Mouse (Mus musculus): Measurements from ENCODE around the gene Tph2. TPM values are rescaled to one million over a fixed set of nuclear protein-coding genes. Genes with fewer than 3 reads are reported as not detected.

Gene Tph2
- polyA plus RNA-seq, 1 experiment from 2014 or later = 8.8 TPM

GRCm38 (mm10) chr10:115125550-115125949, 59.3 kb downstream of the Tph2 start:
- no peak for ATAC-seq (ENCODE audit: low FRiP score, low read depth)

GRCm38 (mm10) chr10:115125027-115125426, 59.8 kb downstream of the Tph2 start:
- Histone ChIP-seq H3K4me3 (no peak overlapping the region), H3K27ac (replicated peaks) (no peak overlapping the region), H3K4me1 (replicated peaks) (peaks cover 3% of the 10 kb centered on the region; the same call in 1 of the 2 replicates), H3K4me2 (no peak overlapping the region), H3K9me3 (no peaks in the 10 kb centered on the region), H3K36me3 (no peaks in the 10 kb centered on the region), H3K27me3 (no peaks in the 10 kb centered on the region), H3K9ac (no peak overlapping the region)
- WGBS = 62% methylated on average over 5 of the region's 5 CpGs
- ATAC-seq (ENCODE audit: low FRiP score, low read depth) = no peak

More at GRCm38 (mm10) chr10:115125550-115125949, 59.3 kb downstream of the Tph2 start:
- no peaks in the 10 kb centered on the region for H3K27me3 ChIP-seq
- no peaks in the 10 kb centered on the region for H3K36me3 ChIP-seq
- H3K27ac ChIP-seq (replicated peaks) = no peak overlapping the region
- peaks cover 3% of the 10 kb centered on the region; the same call in 1 of the 2 replicates for H3K4me1 ChIP-seq (replicated peaks)
- 47% methylated on average over 5 of the region's 5 CpGs for WGBS
- H3K4me3 ChIP-seq = no peak overlapping the region
- no peaks in the 10 kb centered on the region for H3K9me3 ChIP-seq
- H3K4me2 ChIP-seq = no peak overlapping the region
- H3K9ac ChIP-seq = no peak overlapping the region

GRCm38 (mm10) chr10:115107666-115108540, 76.9 kb downstream of the Tph2 start:
- Histone ChIP-seq H3K9me3 (no peaks in the 10 kb centered on the region), H3K27ac (replicated peaks) (no peak overlapping the region), H3K27me3 (no peaks in the 10 kb centered on the region), H3K4me3 (no peak overlapping the region), H3K4me2 (no peak overlapping the region), H3K9ac (no peak overlapping the region), H3K4me1 (replicated peaks) (0 out of 2 replicates have a peak, but pooled peaks cover 3% of the 10 kb centered on the region), H3K36me3 (no peaks in the 10 kb centered on the region)
- 70% methylated on average over 16 of the region's 16 CpGs for WGBS
- no peak for ATAC-seq (ENCODE audit: low FRiP score, low read depth)

GRCm38 (mm10) chr10:115104175-115104574, 80.6 kb downstream of the Tph2 start:
- H3K36me3 ChIP-seq = no peaks in the 10 kb centered on the region
- H3K9ac ChIP-seq = no peak overlapping the region
- 81% methylated on average over 8 of the region's 8 CpGs for WGBS
- 0 out of 2 replicates have a peak, but pooled peaks cover 3% of the 10 kb centered on the region for H3K4me1 ChIP-seq (replicated peaks)
- no peaks in the 10 kb centered on the region for H3K27me3 ChIP-seq
- no peak overlapping the region for H3K27ac ChIP-seq (replicated peaks)
- H3K9me3 ChIP-seq = no peaks in the 10 kb centered on the region
- no peak overlapping the region for H3K4me2 ChIP-seq
- H3K4me3 ChIP-seq = no peak overlapping the region
- no peak for ATAC-seq (ENCODE audit: low FRiP score, low read depth)

GRCm38 (mm10) chr10:115099890-115100580, 84.8 kb downstream of the Tph2 start:
- no peak for ATAC-seq (ENCODE audit: low FRiP score, low read depth)
- no peak overlapping the region for H3K27ac ChIP-seq (replicated peaks)
- H3K4me1 ChIP-seq (replicated peaks) = no peaks in the 10 kb centered on the region
- H3K4me3 ChIP-seq = no peak overlapping the region
- no peaks in the 10 kb centered on the region for H3K9me3 ChIP-seq
- H3K36me3 ChIP-seq = no peaks in the 10 kb centered on the region
- no peaks in the 10 kb centered on the region for H3K27me3 ChIP-seq
- no peak overlapping the region for H3K9ac ChIP-seq
- WGBS = 73% methylated on average over 9 of the region's 9 CpGs
- H3K4me2 ChIP-seq = no peak overlapping the region

- no peak overlapping the region for H3K4me3 ChIP-seq
- ATAC-seq (ENCODE audit: low FRiP score, low read depth) = peak; percentile 82
- no peaks in the 10 kb centered on the region for H3K9me3 ChIP-seq
- no peaks in the 10 kb centered on the region for H3K36me3 ChIP-seq
- H3K27ac ChIP-seq (replicated peaks) = no peak overlapping the region
- H3K9ac ChIP-seq = no peak overlapping the region
- WGBS = 9% methylated on average over 5 of the region's 5 CpGs
- no peaks in the 10 kb centered on the region for H3K4me1 ChIP-seq (replicated peaks)
- H3K4me2 ChIP-seq = no peak overlapping the region
- H3K27me3 ChIP-seq = no peaks in the 10 kb centered on the region
Observed at GRCm38 (mm10) chr10:115097163-115097562, 87.7 kb downstream of the Tph2 start.

GRCm38 (mm10) chr10:115096191-115096590, 88.6 kb downstream of the Tph2 start:
- Histone ChIP-seq H3K36me3 (no peaks in the 10 kb centered on the region), H3K4me1 (replicated peaks) (no peaks in the 10 kb centered on the region), H3K4me2 (no peak overlapping the region), H3K9ac (no peak overlapping the region), H3K4me3 (no peak overlapping the region), H3K9me3 (no peaks in the 10 kb centered on the region), H3K27me3 (no peaks in the 10 kb centered on the region), H3K27ac (replicated peaks) (no peak overlapping the region)
- WGBS = 59% methylated on average over 1 of the region's 1 CpGs
- no peak for ATAC-seq (ENCODE audit: low FRiP score, low read depth)

- H3K4me3 ChIP-seq = no peak overlapping the region
- no peaks in the 10 kb centered on the region for H3K27me3 ChIP-seq
- no peak for ATAC-seq (ENCODE audit: low FRiP score, low read depth)
- H3K4me1 ChIP-seq (replicated peaks) = no peaks in the 10 kb centered on the region
- H3K9ac ChIP-seq = no peak overlapping the region
- H3K36me3 ChIP-seq = no peaks in the 10 kb centered on the region
- H3K27ac ChIP-seq (replicated peaks) = no peak overlapping the region
- WGBS = 76% methylated on average over 3 of the region's 3 CpGs
- no peaks in the 10 kb centered on the region for H3K9me3 ChIP-seq
- H3K4me2 ChIP-seq = no peak overlapping the region
Observed at GRCm38 (mm10) chr10:115078232-115078631, 106.6 kb downstream of the Tph2 start.

- H3K9me3 ChIP-seq = no peaks in the 10 kb centered on the region
- no peaks in the 10 kb centered on the region for H3K27me3 ChIP-seq
- H3K4me2 ChIP-seq = no peak overlapping the region
- no peaks in the 10 kb centered on the region for H3K36me3 ChIP-seq
- 63% methylated on average over 8 of the region's 8 CpGs for whole genome bisulfite sequencing
- H3K4me1 ChIP-seq (replicated peaks) = no peaks in the 10 kb centered on the region
- no peak for ATAC-seq (ENCODE audit: low FRiP score, low read depth)
- H3K27ac ChIP-seq (replicated peaks) = no peak overlapping the region
- no peak overlapping the region for H3K4me3 ChIP-seq
- H3K9ac ChIP-seq = no peak overlapping the region
Observed at GRCm38 (mm10) chr10:115069123-115069911, 115.5 kb downstream of the Tph2 start.

- WGBS = 86% methylated on average over 7 of the region's 7 CpGs
- no peak overlapping the region for H3K27ac ChIP-seq (replicated peaks)
- H3K4me3 ChIP-seq = no peak overlapping the region
- no peak for ATAC-seq (ENCODE audit: low FRiP score, low read depth)
- no peaks in the 10 kb centered on the region for H3K27me3 ChIP-seq
- H3K9ac ChIP-seq = no peak overlapping the region
- H3K4me1 ChIP-seq (replicated peaks) = no peaks in the 10 kb centered on the region
- H3K4me2 ChIP-seq = no peak overlapping the region
- no peaks in the 10 kb centered on the region for H3K9me3 ChIP-seq
- no peaks in the 10 kb centered on the region for H3K36me3 ChIP-seq
Observed at GRCm38 (mm10) chr10:115063936-115064335, 120.9 kb downstream of the Tph2 start.

- H3K4me2 ChIP-seq = no peak overlapping the region
- H3K36me3 ChIP-seq = no peaks in the 10 kb centered on the region
- H3K27me3 ChIP-seq = no peaks in the 10 kb centered on the region
- 76% methylated on average over 2 of the region's 2 CpGs for WGBS
- no peak overlapping the region for H3K27ac ChIP-seq (replicated peaks)
- no peak overlapping the region for H3K4me3 ChIP-seq
- ATAC-seq (ENCODE audit: low FRiP score, low read depth) = no peak
- H3K9ac ChIP-seq = no peak overlapping the region
- H3K4me1 ChIP-seq (replicated peaks) = no peaks in the 10 kb centered on the region
- H3K9me3 ChIP-seq = no peaks in the 10 kb centered on the region
Observed at GRCm38 (mm10) chr10:115061498-115061897, 123.3 kb downstream of the Tph2 start.

GRCm38 (mm10) chr10:115060759-115061158, 124.1 kb downstream of the Tph2 start:
- Histone ChIP-seq H3K9me3 (no peaks in the 10 kb centered on the region), H3K36me3 (no peaks in the 10 kb centered on the region), H3K27ac (replicated peaks) (no peak overlapping the region), H3K4me1 (replicated peaks) (no peaks in the 10 kb centered on the region), H3K9ac (no peak overlapping the region), H3K4me3 (no peak overlapping the region), H3K27me3 (no peaks in the 10 kb centered on the region), H3K4me2 (no peak overlapping the region)
- 81% methylated on average over 7 of the region's 7 CpGs for WGBS
- ATAC-seq (ENCODE audit: low FRiP score, low read depth) = no peak

Data from hindbrain, embryonic 15.5 days (tissue).